Mouse (Mus musculus) forebrain, embryonic 15.5 days (tissue): ENCODE measurements at regions not wholly inside any gene's neighbourhood (a gene's known extent, or its start where the extent isn't known, plus 50 kb on each side); places are given as distances from the start of the nearest gene placed in this dataset.

Experiments used
- ATAC-seq: fragments of 200-750 bp; cut with Nextera tagmentation; replicated peaks from 2 replicates; pipeline ENCODE4 v1.8.0; 2017; ENCODE audit warnings: mild to moderate bottlenecking, moderate TSS enrichment, moderate library complexity
- H3K27ac ChIP-seq: fragments of 300-500 bp; sonication (generic); replicated peaks from 2 replicates; pipeline ENCODE4 v1.5.1; 2015; ENCODE audit warnings: mild to moderate bottlenecking, inconsistent platforms
- H3K27me3 ChIP-seq: fragments of 300-500 bp; sonication (generic); 2 replicates; pipeline ENCODE4 v1.6.1; 2015; ENCODE audit warnings: inconsistent platforms
- H3K36me3 ChIP-seq: fragments of 300-500 bp; sonication (generic); 2 replicates; pipeline ENCODE4 v1.6.1; 2015; ENCODE audit warnings: mild to moderate bottlenecking, inconsistent platforms
- H3K4me1 ChIP-seq: fragments of 300-500 bp; sonication (generic); 2 replicates; pipeline ENCODE4 v1.6.1; 2015; ENCODE audit warnings: inconsistent platforms
- H3K4me2 ChIP-seq: fragments of 300-500 bp; sonication (generic); replicated peaks from 2 replicates; pipeline ENCODE4 v1.6.1; 2015; ENCODE audit warnings: mild to moderate bottlenecking, inconsistent platforms
- H3K4me3 ChIP-seq: fragments of 300-500 bp; sonication (generic); 2 replicates; pipeline ENCODE4 v1.5.1; 2015; ENCODE audit warnings: mild to moderate bottlenecking, inconsistent platforms
- H3K9ac ChIP-seq: fragments of 300-500 bp; sonication (generic); replicated peaks from 2 replicates; pipeline ENCODE4 v1.6.1; 2015; ENCODE audit warnings: mild to moderate bottlenecking, inconsistent platforms
- H3K9me3 ChIP-seq: fragments of 300-500 bp; sonication (generic); 2 replicates; pipeline ENCODE4 v1.6.1; 2016; ENCODE audit warnings: inconsistent platforms
- WGBS: fragments of 180-500 bp; shearing (Covaris S2); methylation state at CpG from one replicate; pipeline ENCODE4 v1.1.7; 2015; ENCODE audit warnings: mixed read lengths; 5-methylcytosine and 5-hydroxymethylcytosine counted together

- Histone ChIP-seq H3K4me3 (no peak overlapping the region), H3K9ac (no peak overlapping the region), H3K27me3 (no peaks in the 10 kb centered on the region), H3K36me3 (no peaks in the 10 kb centered on the region), H3K27ac (no peak overlapping the region), H3K9me3 (no peaks in the 10 kb centered on the region), H3K4me2 (no peak overlapping the region), H3K4me1 (0 out of 2 replicates have a peak, but pooled peaks cover 2% of the 10 kb centered on the region)
- ATAC-seq: no peak
- 55% methylated on average over 3 of the region's 3 CpGs for WGBS
Measured at GRCm38 (mm10) chr1:165086131-165086530, 74.4 kb downstream of the Tbx19 start.

- Histone ChIP-seq H3K4me1 (no peaks in the 10 kb centered on the region), H3K27me3 (no peaks in the 10 kb centered on the region), H3K36me3 (no peaks in the 10 kb centered on the region), H3K27ac (no peak overlapping the region), H3K4me3 (no peak overlapping the region), H3K4me2 (no peak overlapping the region), H3K9ac (no peak overlapping the region), H3K9me3 (no peaks in the 10 kb centered on the region)
- no peak for ATAC-seq
- WGBS: 94% methylated on average over 9 of the region's 9 CpGs
Measured at GRCm38 (mm10) chr1:165084753-165085152, 75.8 kb downstream of the Tbx19 start.

GRCm38 (mm10) chr1:165084179-165084578 is 76.4 kb downstream of the Tbx19 start:
- 78% methylated on average over 6 of the region's 6 CpGs for WGBS
- Histone ChIP-seq H3K9ac (no peak overlapping the region), H3K36me3 (no peaks in the 10 kb centered on the region), H3K4me1 (no peaks in the 10 kb centered on the region), H3K27ac (no peak overlapping the region), H3K4me2 (no peak overlapping the region), H3K4me3 (no peak overlapping the region), H3K9me3 (no peaks in the 10 kb centered on the region), H3K27me3 (no peaks in the 10 kb centered on the region)
- ATAC-seq: peak; percentile 75

GRCm38 (mm10) chr1:165080351-165080750 is 80.2 kb downstream of the Tbx19 start:
- no peak for ATAC-seq
- Histone ChIP-seq H3K27me3 (no peaks in the 10 kb centered on the region), H3K27ac (no peak overlapping the region), H3K4me2 (no peak overlapping the region), H3K9me3 (no peaks in the 10 kb centered on the region), H3K9ac (no peak overlapping the region), H3K4me1 (peaks cover 9% of the 10 kb centered on the region), H3K36me3 (no peaks in the 10 kb centered on the region), H3K4me3 (no peak overlapping the region)
- WGBS: 87% methylated on average over 9 of the region's 9 CpGs

- Histone ChIP-seq H3K36me3 (no peaks in the 10 kb centered on the region), H3K27ac (peak overlapping the region; percentile 90; the same call in 1 of the 2 replicates), H3K4me2 (no peak overlapping the region), H3K9me3 (no peaks in the 10 kb centered on the region), H3K27me3 (no peaks in the 10 kb centered on the region), H3K9ac (no peak overlapping the region), H3K4me3 (no peak overlapping the region), H3K4me1 (peaks cover 18% of the 10 kb centered on the region)
- 70% methylated on average over 4 of the region's 4 CpGs for WGBS
- ATAC-seq: no peak
Measured at GRCm38 (mm10) chr1:165077313-165077712, 83.3 kb downstream of the Tbx19 start.

GRCm38 (mm10) chr1:165075301-165076082 is 85.1 kb downstream of the Tbx19 start:
- peak overlapping the region; percentile 90 for H3K27ac ChIP-seq
- no peak overlapping the region for H3K4me3 ChIP-seq
- ATAC-seq: peak; percentile 94
- no peaks in the 10 kb centered on the region for H3K9me3 ChIP-seq
- H3K9ac ChIP-seq: no peak overlapping the region
- H3K27me3 ChIP-seq: no peaks in the 10 kb centered on the region
- no peaks in the 10 kb centered on the region for H3K36me3 ChIP-seq
- peaks cover 18% of the 10 kb centered on the region for H3K4me1 ChIP-seq
- WGBS: 20% methylated on average over 5 of the region's 5 CpGs
- H3K4me2 ChIP-seq: no peak overlapping the region

GRCm38 (mm10) chr1:165071831-165072491 is 88.6 kb downstream of the Tbx19 start:
- ATAC-seq: no peak
- H3K4me1 ChIP-seq: peaks cover 18% of the 10 kb centered on the region

GRCm38 (mm10) chr1:165064981-165065380 is 95.6 kb downstream of the Tbx19 start:
- H3K9me3 ChIP-seq: no peaks in the 10 kb centered on the region
- H3K4me2 ChIP-seq: no peak overlapping the region
- WGBS: 53% methylated on average over 5 of the region's 5 CpGs
- no peak overlapping the region for H3K27ac ChIP-seq
- no peak overlapping the region for H3K9ac ChIP-seq
- H3K4me3 ChIP-seq: no peak overlapping the region
- no peaks in the 10 kb centered on the region for H3K27me3 ChIP-seq
- no peak for ATAC-seq
- H3K4me1 ChIP-seq: no peaks in the 10 kb centered on the region
- no peaks in the 10 kb centered on the region for H3K36me3 ChIP-seq

More at GRCm38 (mm10) chr1:165071831-165072491, 88.6 kb downstream of the Tbx19 start:
- Histone ChIP-seq H3K9ac (no peak overlapping the region), H3K27ac (no peak overlapping the region), H3K27me3 (no peaks in the 10 kb centered on the region), H3K4me3 (no peak overlapping the region), H3K4me2 (no peak overlapping the region), H3K9me3 (no peaks in the 10 kb centered on the region), H3K36me3 (no peaks in the 10 kb centered on the region)
- WGBS: 82% methylated on average over 4 of the region's 4 CpGs

GRCm38 (mm10) chr1:165062813-165063492 is 97.6 kb downstream of the Tbx19 start:
- 48% methylated on average over 8 of the region's 8 CpGs for WGBS
- no peaks in the 10 kb centered on the region for H3K4me1 ChIP-seq
- H3K36me3 ChIP-seq: no peaks in the 10 kb centered on the region
- H3K27me3 ChIP-seq: no peaks in the 10 kb centered on the region
- ATAC-seq: no peak
- H3K9ac ChIP-seq: no peak overlapping the region
- H3K4me3 ChIP-seq: no peak overlapping the region
- H3K4me2 ChIP-seq: no peak overlapping the region
- no peaks in the 10 kb centered on the region for H3K9me3 ChIP-seq
- H3K27ac ChIP-seq: no peak overlapping the region

GRCm38 (mm10) chr1:165061420-165061819 is 99.2 kb downstream of the Tbx19 start:
- no peaks in the 10 kb centered on the region for H3K4me1 ChIP-seq
- no peak overlapping the region for H3K4me2 ChIP-seq
- no peak overlapping the region for H3K4me3 ChIP-seq
- no peak overlapping the region for H3K9ac ChIP-seq
- H3K36me3 ChIP-seq: no peaks in the 10 kb centered on the region
- no peaks in the 10 kb centered on the region for H3K9me3 ChIP-seq
- H3K27me3 ChIP-seq: no peaks in the 10 kb centered on the region
- 82% methylated on average over 3 of the region's 3 CpGs for WGBS
- ATAC-seq: no peak
- no peak overlapping the region for H3K27ac ChIP-seq

- WGBS: 73% methylated on average over 6 of the region's 6 CpGs
- no peaks in the 10 kb centered on the region for H3K27me3 ChIP-seq
- no peak for ATAC-seq
- no peak overlapping the region for H3K9ac ChIP-seq
- no peaks in the 10 kb centered on the region for H3K36me3 ChIP-seq
- no peaks in the 10 kb centered on the region for H3K4me1 ChIP-seq
- H3K27ac ChIP-seq: no peak overlapping the region
- H3K9me3 ChIP-seq: no peaks in the 10 kb centered on the region
- H3K4me2 ChIP-seq: no peak overlapping the region
- H3K4me3 ChIP-seq: no peak overlapping the region
Measured at GRCm38 (mm10) chr1:165054245-165054644, 106.3 kb downstream of the Tbx19 start.

- Histone ChIP-seq H3K36me3 (no peaks in the 10 kb centered on the region), H3K9ac (no peak overlapping the region), H3K9me3 (no peaks in the 10 kb centered on the region), H3K27ac (no peak overlapping the region), H3K4me2 (no peak overlapping the region), H3K27me3 (no peaks in the 10 kb centered on the region), H3K4me1 (peaks cover 6% of the 10 kb centered on the region), H3K4me3 (no peak overlapping the region)
- WGBS: 64% methylated on average over 2 of the region's 2 CpGs
- no peak for ATAC-seq
Measured at GRCm38 (mm10) chr1:165051294-165051693, 109.3 kb downstream of the Tbx19 start.
